Mouse (Mus musculus): ENCODE measurements at regions not wholly inside any gene's neighbourhood (a gene's known extent, or its start where the extent isn't known, plus 50 kb on each side); places are given as distances from the start of the nearest gene placed in this dataset.
"Not testable (repeated sequence)": the region's sequence is repeated elsewhere in the genome, so short reads cannot be mapped to it uniquely, and the experiment has no call there.

- DNase-seq: peak; percentile 3
Measured at GRCm38 (mm10) chr4:17092132-17092531, 2513.1 kb upstream of the Gm12353 start.

- DNase-seq: not testable (repeated sequence)
Measured at GRCm38 (mm10) chr4:17107916-17108315, 2497.3 kb upstream of the Gm12353 start.
